Mouse (Mus musculus) thymus, postnatal 36 days (tissue): ENCODE results near the gene Olfr561.

ENCODE experiments used
- DNase-seq, 2 experiments: peaks; one replicate each; pipeline ENCODE4 v3.0.0; 2022; ENCODE audit warnings: mixed read lengths in 2 of 2

Gene Olfr561

DNA sequence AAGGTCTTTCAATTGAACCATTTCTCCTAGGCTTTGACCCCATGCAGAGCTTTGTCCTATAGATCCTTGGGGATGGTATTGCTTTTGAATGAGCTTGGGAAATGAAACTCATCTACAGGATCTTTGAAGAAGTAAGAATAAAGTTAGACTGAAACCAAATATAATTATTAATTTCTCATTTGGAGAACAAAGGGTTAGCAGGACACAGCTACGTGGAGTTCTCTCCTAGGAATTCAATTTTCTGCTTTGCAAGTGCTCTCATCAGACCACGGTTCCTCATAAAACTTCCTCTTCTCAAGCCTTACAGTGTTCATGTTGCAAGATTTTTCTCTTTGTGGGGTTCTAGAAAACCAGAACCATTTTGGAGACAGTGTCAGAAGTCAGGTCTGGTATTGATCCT lies at the start of gene Olfr561:
Olfr561 (plus strand) TSS at position 301 of the 400 bp plus-strand sequence.
- DNase-seq, result no peak

GRCm38 (mm10) chr7:102727391-102727790 lies 43.6 kb upstream of the Olfr561 start, which contains the start of gene Olfr559:
Olfr559 (minus strand) TSS chr7:102727491.
- no peak for DNase-seq

- DNase-seq, result no peak
Observed at GRCm38 (mm10) chr7:102733793-102734192, 37.2 kb upstream of the Olfr561 start.

DNA sequence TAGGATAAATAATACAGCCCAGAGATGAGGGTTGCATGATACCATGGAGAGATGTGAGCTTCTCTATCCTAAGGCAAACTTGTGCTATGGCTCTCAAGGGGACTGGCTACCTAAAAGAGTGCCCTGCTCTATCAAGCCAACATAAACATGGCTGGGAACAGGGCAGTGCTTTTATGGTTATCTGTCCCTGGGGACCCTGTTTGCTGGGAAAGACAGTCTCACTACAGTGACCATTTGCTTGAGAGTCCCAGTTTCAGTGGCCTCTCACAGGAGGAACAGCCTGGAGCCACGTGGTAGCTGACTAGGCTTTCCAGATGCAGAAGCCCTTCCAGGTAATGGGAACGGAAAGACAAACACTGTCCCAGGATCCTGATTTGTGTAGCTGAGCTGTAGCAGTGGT lies 33.3 kb upstream of the Olfr561 start:
- DNase-seq, result no peak

DNA sequence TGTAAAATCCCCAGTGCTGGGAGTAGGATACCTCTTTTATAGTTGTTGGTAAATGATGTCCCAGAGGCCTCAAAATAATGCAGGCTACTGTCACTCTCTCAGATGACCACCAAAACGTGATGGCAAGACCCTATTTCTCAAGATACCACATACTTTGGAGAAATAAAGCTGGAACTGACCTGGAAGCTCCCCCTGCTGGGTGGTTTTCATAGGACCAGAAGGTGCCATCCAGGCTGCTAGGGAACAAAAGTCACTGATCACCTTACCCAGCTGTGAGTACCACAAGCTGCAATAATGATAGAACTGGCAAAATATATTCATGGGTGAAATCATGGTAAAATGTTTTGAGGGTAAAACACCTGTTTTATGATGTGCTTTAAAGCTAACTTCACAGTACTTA lies 18.9 kb upstream of the Olfr561 start:
- no peak for DNase-seq

GRCm38 (mm10) chr7:102759266-102759665 lies 11.8 kb upstream of the Olfr561 start, which contains the start of the genes Olfr560 and Olfr78:
Olfr560 (minus strand) TSS chr7:102759366.
Olfr78 (minus strand) TSS chr7:102759471.
- DNase-seq, result no peak

DNA sequence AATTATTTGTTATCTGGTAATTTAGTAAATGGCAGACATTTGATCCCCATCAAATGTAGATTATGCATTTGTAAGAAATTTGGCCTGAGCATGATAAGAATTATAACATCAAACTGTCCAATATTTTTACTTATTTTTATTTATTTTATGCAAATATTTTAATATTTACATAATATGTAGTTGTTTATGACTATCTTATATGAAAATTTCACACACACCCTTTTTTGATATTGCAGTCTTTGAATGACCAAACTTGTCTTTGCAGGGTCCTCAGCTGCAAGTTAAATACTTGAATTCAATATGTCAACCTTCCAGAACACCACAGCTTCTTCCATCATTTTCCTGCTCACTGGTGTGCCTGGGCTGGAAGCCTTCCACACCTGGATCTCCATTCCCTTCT lies 32.2 kb downstream of the Olfr561 start, which contains the start of gene Olfr564:
Olfr564 (plus strand) TSS at position 301 of the 400 bp plus-strand sequence.
- no peak for DNase-seq
